In the genomic region with DNA sequence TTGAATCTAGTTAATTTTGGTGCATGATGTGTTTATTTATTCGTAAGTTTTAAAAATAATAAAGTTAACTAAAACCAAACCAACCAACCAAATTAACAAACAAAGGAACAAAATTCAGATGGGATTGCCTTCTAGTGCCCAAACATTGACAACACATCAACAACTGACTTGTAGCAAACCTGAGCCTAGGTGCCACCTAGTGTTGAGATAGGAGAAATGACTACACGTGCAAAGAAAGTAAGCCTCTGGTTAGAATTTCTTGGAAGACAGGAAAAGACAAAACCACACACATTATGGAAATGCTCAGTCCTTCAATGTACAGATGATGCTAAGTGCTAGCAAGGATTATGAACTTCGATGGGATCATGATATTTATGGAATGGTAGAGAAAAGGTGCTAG, we compare ENCODE assay signal across 1 mouse cellular context.
TF ChIP-seq lines count a peak whose summit lies in the region.

No protein-coding gene starts in this region.

TF ChIP-seq in CH12.LX, 34 proteins besides CTCF, POLR2A, EP300 and RAD21 (continued from another document):
- TF ChIP-seq MAFK (IDR thresholded peaks at IDR 0.05; ENCODE audit: insufficient replicate concordance, low read length) (no peak), JUN (IDR thresholded peaks at IDR 0.05; ENCODE audit: insufficient read depth, low read depth, low read length) (no peak), KAT2A (IDR thresholded peaks at IDR 0.05; ENCODE audit: insufficient replicate concordance, low read length) (no peak), BHLHE40 (IDR thresholded peaks at IDR 0.05; ENCODE audit: low read depth, low read length) (peak; percentile 54), TCF12 (IDR thresholded peaks at IDR 0.05; ENCODE audit: low read depth, low read length) (no peak), JUND (conservative IDR thresholded peaks at IDR 0.05; ENCODE audit: low read depth, low read length) (no peak), NELFE (IDR thresholded peaks at IDR 0.05; ENCODE audit: low read depth, low read length) (no peak), NRF1 (IDR thresholded peaks at IDR 0.05; ENCODE audit: low read depth, low read length) (no peak), ZKSCAN1 (IDR thresholded peaks at IDR 0.05; ENCODE audit: borderline replicate concordance, low read depth, low read length) (no peak), PAX5 (IDR thresholded peaks at IDR 0.05; ENCODE audit: low read length) (no peak), UBTF (IDR thresholded peaks at IDR 0.05; ENCODE audit: low read depth, low read length) (no peak), CHD1 (IDR thresholded peaks at IDR 0.05; ENCODE audit: low read depth, low read length) (no peak)
